Mouse (Mus musculus) brown adipose tissue, adult 24 weeks (tissue): ENCODE results near the gene Ddx59. TPM values are rescaled to one million over a fixed set of nuclear protein-coding genes. Genes with fewer than 3 reads are reported as not detected.

ENCODE experiments used
- H3K27ac ChIP-seq: fragments of 200-500 bp; replicated peaks from 2 replicates; pipeline ENCODE4 v1.5.1; 2012; ENCODE audit warnings: low read depth, mild to moderate bottlenecking, low read length
- H3K4me1 ChIP-seq: fragments of 200-500 bp; 2 replicates; pipeline ENCODE4 v1.6.1; 2012; ENCODE audit warnings: low read length, mixed read lengths; ENCODE audit not compliant: control insufficient read depth, insufficient read depth, insufficient read length
- H3K4me3 ChIP-seq: fragments of 200-500 bp; 2 replicates; pipeline ENCODE4 v1.5.1; 2012; ENCODE audit warnings: low read depth, mild to moderate bottlenecking, low read length, moderate library complexity; ENCODE audit not compliant: insufficient read depth
- polyA plus RNA-seq: library from polyadenylated mRNA; stranded (reverse); fragments of >200 nt; gene quantifications from 2 replicates; pipeline ENCODE4 v1.2.4, GENCODE M21; 2012; ENCODE audit not compliant: missing spikeins, insufficient read depth, insufficient read length

Gene Ddx59
- polyA plus RNA-seq, 1 experiment: 17.6 TPM

DNA sequence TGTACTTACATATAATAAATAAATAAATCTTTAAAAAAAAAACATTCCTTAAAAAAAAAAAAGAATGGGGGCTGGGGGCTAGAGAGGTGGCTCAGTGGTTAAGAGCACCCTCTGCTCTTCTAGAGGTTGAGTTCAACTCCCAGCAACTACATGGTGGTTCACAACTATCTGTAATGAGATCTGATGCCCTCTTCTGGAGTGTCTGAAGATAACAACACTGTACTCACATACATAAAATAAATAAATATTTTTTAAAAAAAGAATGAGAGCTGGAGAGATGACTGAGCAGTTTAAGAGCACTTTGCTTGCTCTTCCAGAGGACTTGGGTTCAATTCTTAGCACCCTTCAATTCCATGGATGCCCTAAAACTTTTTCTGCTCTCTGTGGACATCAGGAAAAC lies 50.1 kb downstream of the Ddx59 start:
- H3K4me1 ChIP-seq: no peaks in the 10 kb centered on the region; the same call in 1 of the 2 replicates
- H3K4me3 ChIP-seq: no peak overlapping the region
- H3K27ac ChIP-seq: no peak overlapping the region

GRCm38 (mm10) chr1:136466143-136466811 lies 51.2 kb downstream of the Ddx59 start, which contains the start of gene Kif14:
Kif14 (plus strand) TSS chr1:136466343.
- Histone ChIP-seq H3K4me1 (no peaks in the 10 kb centered on the region; the same call in 1 of the 2 replicates), H3K27ac (no peak within 1 kb of the TSS), H3K4me3 (peak within 1 kb of the TSS; percentile 55)

DNA sequence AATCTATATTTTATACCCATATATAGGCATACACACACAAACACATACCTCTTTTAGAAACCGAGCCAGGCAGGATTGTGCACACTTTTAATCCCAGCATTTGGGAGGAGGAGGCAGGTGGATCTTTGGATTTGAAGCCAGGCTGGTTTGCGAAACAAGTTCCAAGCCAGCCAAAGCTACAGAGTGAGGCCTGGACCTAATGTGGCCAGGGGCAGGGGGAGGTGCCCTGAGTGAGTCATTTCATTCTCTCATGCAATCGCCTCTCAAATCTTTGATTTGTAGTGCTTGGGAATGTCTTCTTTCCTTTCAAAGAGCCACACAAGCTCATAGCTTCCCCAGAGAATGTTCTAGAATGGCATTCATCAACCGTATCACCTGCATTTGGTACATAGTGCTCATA lies 54.3 kb downstream of the Ddx59 start:
- Histone ChIP-seq H3K4me3 (no peak overlapping the region), H3K27ac (no peak overlapping the region), H3K4me1 (no peaks in the 10 kb centered on the region)

DNA sequence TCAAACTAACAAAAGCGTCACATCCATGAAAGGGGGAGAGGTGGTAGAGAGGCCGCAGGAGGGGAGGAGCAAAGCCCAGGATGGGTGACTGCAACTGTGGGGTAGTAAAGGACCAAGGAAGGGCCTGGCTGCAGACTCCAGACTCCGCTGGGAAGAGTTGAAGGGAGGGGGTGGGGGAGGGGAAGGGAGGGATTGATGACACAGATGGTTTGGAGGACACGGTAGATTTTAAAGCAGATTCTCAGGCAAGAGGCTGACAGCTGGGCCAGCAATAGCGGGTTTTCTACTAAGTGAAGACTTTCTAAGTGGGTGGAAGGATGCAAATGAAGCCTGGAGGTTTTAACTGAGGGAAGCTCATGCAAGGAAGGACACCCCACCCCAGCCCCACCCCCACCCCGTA lies 55.4 kb downstream of the Ddx59 start:
- H3K27ac ChIP-seq: no peak overlapping the region
- H3K4me1 ChIP-seq: no peaks in the 10 kb centered on the region

More for the DNA sequence above, 55.4 kb downstream of the Ddx59 start:
- no peak overlapping the region for H3K4me3 ChIP-seq

Other genes starting within 250 kb of the Ddx59 start
- not detected in 2 replicates for gene Mroh3, start 202.4 kb upstream of the Ddx59 start, polyA plus RNA-seq
- not detected in 2 replicates for gene Inava, start 181.0 kb upstream of the Ddx59 start, polyA plus RNA-seq
- not detected in 2 replicates for gene Gpr25, start 154.4 kb upstream of the Ddx59 start, polyA plus RNA-seq
- 23.2 and 27.0 TPM in 2 replicates for gene Camsap2, start 69.2 kb upstream of the Ddx59 start, polyA plus RNA-seq
- gene Kif14, start 51.1 kb downstream of the Ddx59 start, polyA plus RNA-seq: not detected in 2 replicates
- gene Zfp281, start 209.6 kb downstream of the Ddx59 start, polyA plus RNA-seq: 4.3 TPM in 2 replicates